Mouse (Mus musculus) brain, embryonic 14.5 days (tissue): ENCODE measurements around the gene Nol3.

Experiments
- CTCF ChIP-seq: fragments of 200-500 bp; IDR thresholded peaks from 2 replicates; pipeline ENCODE4 v1.5.1; 2012; ENCODE audit warnings: inconsistent platforms, mild to moderate bottlenecking, moderate library complexity, borderline replicate concordance; ENCODE audit not compliant: insufficient read depth, insufficient read length; ENCODE audit errors: extremely low read depth
- POLR2A ChIP-seq: fragments of 200-500 bp; IDR thresholded peaks from 2 replicates; pipeline ENCODE4 v1.6.1; 2012; ENCODE audit warnings: mild to moderate bottlenecking, inconsistent platforms, borderline replicate concordance; ENCODE audit not compliant: poor library complexity, insufficient read depth, insufficient read length, severe bottlenecking; ENCODE audit errors: extremely low read depth

DNA sequence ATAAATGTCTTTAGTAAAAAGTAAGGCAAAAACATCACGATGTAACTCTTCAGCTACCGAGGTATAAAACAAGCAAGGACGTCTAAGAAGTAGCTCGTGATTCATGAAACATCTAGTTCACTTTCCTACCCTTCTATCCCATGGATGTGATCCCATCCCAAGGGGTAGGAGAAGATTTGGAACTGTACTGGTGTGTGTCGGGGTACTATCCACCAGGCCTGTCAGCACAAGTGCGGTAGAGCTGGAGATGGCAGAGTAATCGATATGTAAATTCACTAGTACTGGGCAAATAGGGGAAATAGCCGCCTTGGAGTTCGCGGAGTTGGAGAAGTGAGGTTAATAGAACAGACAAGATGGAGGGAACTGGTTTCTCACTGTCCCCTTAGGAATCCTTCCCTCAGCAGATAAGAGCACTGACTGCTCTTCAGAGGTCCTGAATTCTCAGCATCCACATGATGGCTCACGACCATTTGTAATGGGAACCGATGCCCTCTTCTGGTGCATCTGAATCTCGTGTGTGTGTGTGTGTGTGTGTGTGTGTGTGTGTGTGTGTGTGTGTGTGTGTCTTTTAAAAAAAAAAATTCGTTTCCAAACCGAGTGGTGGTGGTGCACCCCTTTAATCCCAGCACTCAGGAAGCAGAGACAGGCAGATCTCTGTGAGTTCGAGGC is 12.6 kb upstream of the Nol3 start:
- TF ChIP-seq CTCF (no peak), POLR2A (no peak)
